Comparison of ENCODE assay signal across 14 mouse cellular contexts in the genomic region with DNA sequence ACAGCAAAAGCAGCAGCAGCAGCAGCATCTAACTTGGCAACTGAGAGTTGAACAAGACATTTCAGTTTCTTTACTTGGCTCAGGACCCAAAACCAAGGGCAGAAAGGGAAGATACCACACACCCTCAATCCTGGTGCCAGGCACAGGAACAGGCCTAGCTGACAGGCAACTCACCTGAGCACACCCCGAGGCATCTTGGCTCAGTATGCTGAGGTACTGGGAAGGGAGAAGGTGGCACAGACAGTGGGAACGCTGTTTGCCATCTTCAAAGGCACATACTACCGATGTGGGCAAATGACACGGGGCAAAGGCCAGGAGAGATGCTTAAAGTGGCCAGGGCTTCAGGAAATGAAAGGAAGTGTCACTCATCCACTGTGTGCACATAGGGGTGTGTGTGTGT.
"Had no signal": no experiment of that assay in that cellular context is flagged by ENCODE, and none has a peak within 500 bp of the region (broad histone marks: within the 10 kb centered on the region; RNA-seq: fewer than 3 reads in every experiment).

No protein-coding gene starts in this region.

- H3K27me3 ChIP-seq: kidney, embryonic 15.5 days; limb, embryonic 15.5 days; liver, embryonic 12.5 days; neural tube, embryonic 13.5 days; stomach, embryonic 15.5 days had no signal

- ATAC-seq: liver, embryonic 12.5 days had no signal

- H3K36me3 ChIP-seq: kidney, embryonic 15.5 days; limb, embryonic 15.5 days; liver, embryonic 12.5 days; neural tube, embryonic 13.5 days; stomach, embryonic 15.5 days had no signal

- H3K9me3 ChIP-seq: kidney, embryonic 15.5 days; limb, embryonic 15.5 days; liver, embryonic 12.5 days; megakaryocyte, embryonic 14.5 days; neural tube, embryonic 13.5 days; stomach, embryonic 15.5 days had no signal

- H3K4me3 ChIP-seq: kidney, embryonic 15.5 days; limb, embryonic 15.5 days; liver, embryonic 12.5 days; megakaryocyte, embryonic 14.5 days; neural tube, embryonic 13.5 days; stomach, embryonic 15.5 days had no signal

- H3K27ac ChIP-seq: kidney, embryonic 15.5 days; limb, embryonic 15.5 days; liver, embryonic 12.5 days; neural tube, embryonic 13.5 days; stomach, embryonic 15.5 days had no signal

- H3K4me2 ChIP-seq: kidney, embryonic 15.5 days; limb, embryonic 15.5 days; liver, embryonic 12.5 days; lung, embryonic 14.5 days; neural tube, embryonic 13.5 days; stomach, embryonic 15.5 days had no signal

- DNase-seq: kidney, adult 2 months; kidney, postnatal 14 days; lung, embryonic 14.5 days; lung, postnatal 10 days; lung, postnatal 4 days; right cerebral cortex, postnatal 14 days; thymus, adult 2 months; thymus, postnatal 25 days had no signal

- H3K9ac ChIP-seq: kidney, embryonic 15.5 days; limb, embryonic 15.5 days; liver, embryonic 12.5 days; lung, embryonic 14.5 days; neural tube, embryonic 13.5 days; stomach, embryonic 15.5 days had no signal
